Mouse (Mus musculus) stomach, postnatal 0 days (tissue): ENCODE measurements around the gene Zfand3.

ENCODE experiments used
- CTCF ChIP-seq: IDR thresholded peaks from 2 replicates; pipeline ENCODE4 v1.5.1; 2016; ENCODE audit warnings: antibody characterized with exemption, low read depth, mild to moderate bottlenecking, moderate library complexity
- EP300 ChIP-seq: optimal IDR thresholded peaks from 2 replicates; pipeline ENCODE3; 2016; ENCODE audit warnings: antibody characterized with exemption

DNA sequence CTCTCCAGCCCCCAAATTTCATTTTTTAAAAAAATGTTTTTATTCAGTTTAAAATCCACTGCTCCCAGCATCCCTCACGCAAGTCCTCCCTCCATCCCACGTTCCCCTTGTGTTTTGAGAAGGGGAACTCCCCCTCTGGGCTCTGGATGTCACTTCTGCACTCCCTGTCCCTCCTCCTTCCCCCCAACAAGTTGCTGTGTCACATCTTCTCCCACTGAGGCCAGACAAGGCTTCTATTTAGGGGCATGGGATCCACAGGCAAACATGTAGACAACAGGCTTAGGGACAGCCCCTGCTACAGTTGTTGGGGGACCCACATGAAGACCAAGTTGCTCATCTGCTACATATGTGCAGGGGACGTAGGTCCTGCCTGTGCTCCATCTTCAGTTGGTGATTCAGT, 83.9 kb downstream of the Zfand3 start:
- TF ChIP-seq CTCF (no peak), EP300 (no peak)
